Mouse (Mus musculus) forebrain, embryonic 15.5 days (tissue): ENCODE measurements around the gene B3gntl1. TPM values are rescaled to one million over a fixed set of nuclear protein-coding genes. Genes with fewer than 3 reads are reported as not detected.

Source experiments
- ATAC-seq: fragments of 200-750 bp; cut with Nextera tagmentation; replicated peaks from 2 replicates; pipeline ENCODE4 v1.8.0; 2017; ENCODE audit warnings: mild to moderate bottlenecking, moderate TSS enrichment, moderate library complexity
- H3K27ac ChIP-seq: fragments of 300-500 bp; sonication (generic); replicated peaks from 2 replicates; pipeline ENCODE4 v1.5.1; 2015; ENCODE audit warnings: mild to moderate bottlenecking, inconsistent platforms
- H3K27me3 ChIP-seq: fragments of 300-500 bp; sonication (generic); 2 replicates; pipeline ENCODE4 v1.6.1; 2015; ENCODE audit warnings: inconsistent platforms
- H3K36me3 ChIP-seq: fragments of 300-500 bp; sonication (generic); 2 replicates; pipeline ENCODE4 v1.6.1; 2015; ENCODE audit warnings: mild to moderate bottlenecking, inconsistent platforms
- H3K4me1 ChIP-seq: fragments of 300-500 bp; sonication (generic); 2 replicates; pipeline ENCODE4 v1.6.1; 2015; ENCODE audit warnings: inconsistent platforms
- H3K4me2 ChIP-seq: fragments of 300-500 bp; sonication (generic); replicated peaks from 2 replicates; pipeline ENCODE4 v1.6.1; 2015; ENCODE audit warnings: mild to moderate bottlenecking, inconsistent platforms
- H3K4me3 ChIP-seq: fragments of 300-500 bp; sonication (generic); 2 replicates; pipeline ENCODE4 v1.5.1; 2015; ENCODE audit warnings: mild to moderate bottlenecking, inconsistent platforms
- H3K9ac ChIP-seq: fragments of 300-500 bp; sonication (generic); replicated peaks from 2 replicates; pipeline ENCODE4 v1.6.1; 2015; ENCODE audit warnings: mild to moderate bottlenecking, inconsistent platforms
- H3K9me3 ChIP-seq: fragments of 300-500 bp; sonication (generic); 2 replicates; pipeline ENCODE4 v1.6.1; 2016; ENCODE audit warnings: inconsistent platforms
- WGBS: fragments of 180-500 bp; shearing (Covaris S2); methylation state at CpG from one replicate; pipeline ENCODE4 v1.1.7; 2015; ENCODE audit warnings: mixed read lengths; 5-methylcytosine and 5-hydroxymethylcytosine counted together
- polyA plus RNA-seq: library from polyadenylated mRNA; unstranded; fragments of >200 nt; fragmentation: Nextera tagmentation; extraction: Ambion mirVana; gene quantifications from 2 replicates; pipeline ENCODE4 v1.2.1, GENCODE M21; 2015

The B3gntl1 gene
- polyA plus RNA-seq, 1 experiment from 2014 or later, result 7.0 TPM

- Histone ChIP-seq H3K27ac (no peak overlapping the region), H3K9me3 (no peaks in the 10 kb centered on the region), H3K4me1 (peaks cover 19% of the 10 kb centered on the region), H3K4me3 (peak overlapping the region; percentile 74), H3K27me3 (peaks cover 30% of the 10 kb centered on the region), H3K9ac (peak overlapping the region; percentile 62), H3K4me2 (peak overlapping the region; percentile 99), H3K36me3 (no peaks in the 10 kb centered on the region)
- WGBS, result under 1% methylated on average over 69 of the region's 69 CpGs
- peak; percentile 85 for ATAC-seq
These were observed 29.4 kb upstream of the B3gntl1 start for GRCm38 (mm10) chr11:121702111-121702894.

GRCm38 (mm10) chr11:121701244-121701643, 28.3 kb upstream of the B3gntl1 start, which contains the start of gene Metrnl:
Metrnl (plus strand) TSS chr11:121701544.
- Histone ChIP-seq H3K9ac (peak within 1 kb of the TSS; percentile 62), H3K4me3 (peak within 1 kb of the TSS; percentile 74), H3K27me3 (peaks cover 30% of the 10 kb centered on the region), H3K9me3 (no peaks in the 10 kb centered on the region), H3K4me1 (peaks cover 19% of the 10 kb centered on the region), H3K27ac (no peak within 1 kb of the TSS), H3K36me3 (no peaks in the 10 kb centered on the region), H3K4me2 (peak within 1 kb of the TSS; percentile 99)
- 85% methylated on average over 5 of the region's 5 CpGs for WGBS
- no peak for ATAC-seq

- no peak overlapping the region for H3K9ac ChIP-seq
- no peaks in the 10 kb centered on the region for H3K9me3 ChIP-seq
- no peak overlapping the region for H3K4me3 ChIP-seq
- H3K27me3 ChIP-seq, result peaks cover 15% of the 10 kb centered on the region
- no peak overlapping the region for H3K4me2 ChIP-seq
- H3K36me3 ChIP-seq, result no peaks in the 10 kb centered on the region
- ATAC-seq, result no peak
- peaks cover 15% of the 10 kb centered on the region for H3K4me1 ChIP-seq
- no peak overlapping the region for H3K27ac ChIP-seq
- 88% methylated on average over 5 of the region's 5 CpGs for WGBS
These were observed 25.5 kb upstream of the B3gntl1 start for GRCm38 (mm10) chr11:121698381-121698955.

GRCm38 (mm10) chr11:121697271-121697670, 24.3 kb upstream of the B3gntl1 start:
- Histone ChIP-seq H3K4me2 (no peak overlapping the region), H3K27ac (no peak overlapping the region), H3K9ac (no peak overlapping the region), H3K9me3 (no peaks in the 10 kb centered on the region), H3K4me1 (peaks cover 4% of the 10 kb centered on the region; the same call in 1 of the 2 replicates), H3K4me3 (no peak overlapping the region), H3K36me3 (no peaks in the 10 kb centered on the region), H3K27me3 (0 out of 2 replicates have a peak, but pooled peaks cover 4% of the 10 kb centered on the region)
- ATAC-seq, result no peak
- 94% methylated on average over 4 of the region's 4 CpGs for WGBS

GRCm38 (mm10) chr11:121695304-121696064, 22.5 kb upstream of the B3gntl1 start:
- Histone ChIP-seq H3K9me3 (no peaks in the 10 kb centered on the region), H3K36me3 (no peaks in the 10 kb centered on the region), H3K4me3 (no peak overlapping the region), H3K9ac (no peak overlapping the region), H3K27ac (no peak overlapping the region), H3K27me3 (0 out of 2 replicates have a peak, but pooled peaks cover 1% of the 10 kb centered on the region), H3K4me1 (no peaks in the 10 kb centered on the region), H3K4me2 (no peak overlapping the region)
- WGBS, result 84% methylated on average over 5 of the region's 5 CpGs
- no peak for ATAC-seq

GRCm38 (mm10) chr11:121688024-121688423, 15.1 kb upstream of the B3gntl1 start:
- no peak overlapping the region for H3K27ac ChIP-seq
- ATAC-seq, result no peak
- WGBS, result 89% methylated on average over 2 of the region's 2 CpGs
- peaks cover 5% of the 10 kb centered on the region; the same call in 1 of the 2 replicates for H3K4me1 ChIP-seq
- no peaks in the 10 kb centered on the region for H3K27me3 ChIP-seq
- H3K9me3 ChIP-seq, result no peaks in the 10 kb centered on the region
- H3K9ac ChIP-seq, result no peak overlapping the region
- H3K4me2 ChIP-seq, result no peak overlapping the region
- no peak overlapping the region for H3K4me3 ChIP-seq
- H3K36me3 ChIP-seq, result no peaks in the 10 kb centered on the region

GRCm38 (mm10) chr11:121686674-121687073, 13.7 kb upstream of the B3gntl1 start:
- WGBS, result 81% methylated on average over 5 of the region's 5 CpGs
- no peak for ATAC-seq
- peaks cover 5% of the 10 kb centered on the region; the same call in 1 of the 2 replicates for H3K4me1 ChIP-seq
- no peak overlapping the region for H3K9ac ChIP-seq
- no peak overlapping the region for H3K27ac ChIP-seq
- no peaks in the 10 kb centered on the region for H3K9me3 ChIP-seq
- H3K36me3 ChIP-seq, result no peaks in the 10 kb centered on the region
- no peak overlapping the region for H3K4me2 ChIP-seq
- H3K4me3 ChIP-seq, result no peak overlapping the region
- no peaks in the 10 kb centered on the region for H3K27me3 ChIP-seq

GRCm38 (mm10) chr11:121686091-121686490, 13.1 kb upstream of the B3gntl1 start:
- Histone ChIP-seq H3K4me3 (no peak overlapping the region), H3K27me3 (no peaks in the 10 kb centered on the region), H3K9me3 (no peaks in the 10 kb centered on the region), H3K9ac (no peak overlapping the region), H3K4me2 (no peak overlapping the region), H3K27ac (no peak overlapping the region), H3K36me3 (no peaks in the 10 kb centered on the region), H3K4me1 (peaks cover 5% of the 10 kb centered on the region; the same call in 1 of the 2 replicates)
- WGBS, result 85% methylated on average over 4 of the region's 4 CpGs
- no peak for ATAC-seq

- H3K4me2 ChIP-seq, result no peak overlapping the region
- H3K4me1 ChIP-seq, result peaks cover 5% of the 10 kb centered on the region; the same call in 1 of the 2 replicates
- H3K9me3 ChIP-seq, result no peaks in the 10 kb centered on the region
- no peak for ATAC-seq
- 79% methylated on average over 6 of the region's 6 CpGs for WGBS
- H3K27me3 ChIP-seq, result no peaks in the 10 kb centered on the region
- H3K27ac ChIP-seq, result no peak overlapping the region
- H3K4me3 ChIP-seq, result no peak overlapping the region
- H3K9ac ChIP-seq, result no peak overlapping the region
- H3K36me3 ChIP-seq, result no peaks in the 10 kb centered on the region
These were observed 12.6 kb upstream of the B3gntl1 start for GRCm38 (mm10) chr11:121685491-121686001.

GRCm38 (mm10) chr11:121683243-121683642, 10.3 kb upstream of the B3gntl1 start:
- Histone ChIP-seq H3K4me2 (no peak overlapping the region), H3K9me3 (no peaks in the 10 kb centered on the region), H3K27ac (no peak overlapping the region), H3K4me3 (no peak overlapping the region), H3K27me3 (no peaks in the 10 kb centered on the region), H3K4me1 (peaks cover 5% of the 10 kb centered on the region; the same call in 1 of the 2 replicates), H3K36me3 (no peaks in the 10 kb centered on the region), H3K9ac (no peak overlapping the region)
- no peak; the same call in 1 of the 2 replicates for ATAC-seq
- 43% methylated on average over 3 of the region's 3 CpGs for WGBS

- Histone ChIP-seq H3K36me3 (no peaks in the 10 kb centered on the region), H3K4me2 (no peak overlapping the region), H3K27me3 (no peaks in the 10 kb centered on the region), H3K4me3 (no peak overlapping the region), H3K9me3 (no peaks in the 10 kb centered on the region), H3K9ac (no peak overlapping the region), H3K27ac (no peak overlapping the region), H3K4me1 (peaks cover 5% of the 10 kb centered on the region; the same call in 1 of the 2 replicates)
- ATAC-seq, result no peak
- WGBS, result 83% methylated on average over 5 of the region's 5 CpGs
These were observed 7.8 kb upstream of the B3gntl1 start for GRCm38 (mm10) chr11:121680750-121681149.
